Mouse (Mus musculus): ENCODE results near the gene Atxn2.

GRCm38 (mm10) chr5:121742915-121743314, 31.8 kb downstream of the Atxn2 start:
- TF ChIP-seq CTCF (IDR thresholded peaks at IDR 0.05; ENCODE audit: low read depth, low read length) (no peak), POLR2A (IDR thresholded peaks at IDR 0.05; ENCODE audit: extremely low read depth, insufficient read depth, low read length) (no peak)
